Mouse (Mus musculus): Measurements from ENCODE around the gene Nlgn3.

Nlgn3 gene

DNA sequence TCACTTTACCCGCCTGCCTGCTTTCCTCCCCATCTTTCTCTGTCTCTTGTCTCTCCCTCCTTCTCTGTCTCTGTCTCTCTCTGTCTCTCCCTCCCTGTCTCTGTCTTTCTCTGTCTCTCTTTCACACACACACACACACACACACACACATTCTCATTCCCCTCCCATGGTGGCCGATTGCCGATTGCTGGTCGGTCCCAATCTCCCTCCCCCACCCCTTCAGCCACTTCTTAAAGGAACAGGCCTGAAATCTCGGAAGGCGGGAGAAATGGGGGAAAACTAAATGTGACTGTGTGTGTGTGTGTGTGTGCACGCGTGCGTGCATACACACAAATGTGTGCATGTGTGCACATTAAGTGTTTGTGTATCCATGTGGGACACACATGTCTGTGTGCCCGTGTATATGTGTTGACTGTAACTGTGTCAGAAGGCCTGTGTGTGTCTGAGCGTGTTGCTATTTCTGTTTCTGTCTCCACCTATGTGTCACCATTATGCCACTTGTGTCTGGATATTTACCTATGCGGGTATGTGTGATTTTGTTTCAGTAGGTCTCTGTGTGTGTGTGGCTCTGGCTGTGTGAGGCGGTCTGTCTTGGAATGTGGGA, 1.6 kb downstream of the Nlgn3 start:
- WGBS: 11% methylated on average over 13 of the region's 13 CpGs

DNA sequence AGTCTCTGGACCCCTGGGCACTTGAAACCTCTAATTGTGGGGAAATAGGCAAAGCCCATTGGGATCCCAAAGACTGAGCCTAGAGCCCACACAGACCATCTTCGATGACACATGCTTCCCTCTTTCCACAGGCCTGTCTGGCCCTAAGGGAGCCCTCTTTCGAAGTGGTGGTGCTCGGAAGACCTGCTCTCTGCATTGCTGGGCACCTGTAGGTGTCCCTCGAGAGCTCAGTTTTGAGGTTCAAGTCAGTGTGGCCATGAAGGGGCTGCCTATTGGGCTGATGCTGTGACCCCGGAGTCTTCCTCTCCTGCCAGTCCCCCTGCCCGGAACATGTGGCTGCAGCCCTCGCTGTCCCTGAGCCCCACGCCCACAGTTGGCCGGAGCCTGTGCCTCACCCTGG, 2.7 kb downstream of the Nlgn3 start:
- WGBS: 20% methylated on average over 9 of the region's 9 CpGs

DNA sequence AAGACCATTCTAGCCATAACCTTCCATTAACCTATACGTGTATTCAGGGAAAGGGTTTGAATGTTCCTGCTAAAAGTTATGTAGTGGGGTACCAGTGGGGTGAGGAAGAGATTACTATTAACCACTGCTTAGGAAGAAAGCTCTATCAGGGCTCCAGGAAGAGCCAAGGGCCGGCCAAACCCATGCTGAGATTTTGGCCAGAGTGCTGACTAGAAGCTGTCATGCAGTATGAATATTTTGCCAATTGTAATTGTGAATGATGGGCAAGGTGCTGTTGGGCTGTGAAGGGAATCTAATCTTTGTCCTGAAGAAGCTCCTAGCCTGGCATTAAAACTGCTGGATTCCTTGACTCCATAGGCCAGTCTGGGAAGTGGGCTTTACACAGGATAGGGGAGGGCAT, 5.7 kb downstream of the Nlgn3 start:
- WGBS: 33% methylated on average over 2 of the region's 2 CpGs

DNA sequence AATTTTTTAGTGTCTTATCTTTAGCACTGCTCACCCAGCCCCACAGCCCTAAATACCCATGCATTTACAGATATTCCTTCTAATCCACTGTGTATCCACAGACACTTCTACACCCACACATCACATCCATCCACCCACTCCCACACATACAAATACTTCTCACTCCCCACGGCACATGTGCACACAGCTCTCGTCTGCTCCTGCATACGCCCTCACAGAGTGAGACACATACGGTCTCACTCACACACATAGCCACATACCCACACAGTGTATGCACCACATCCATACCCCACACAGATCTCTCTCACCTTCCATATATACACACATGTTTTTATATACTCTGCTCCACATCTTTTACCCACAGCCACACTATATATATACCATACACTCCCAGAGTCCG, 10.3 kb downstream of the Nlgn3 start:
- 48% methylated on average over 5 of the region's 5 CpGs for WGBS

DNA sequence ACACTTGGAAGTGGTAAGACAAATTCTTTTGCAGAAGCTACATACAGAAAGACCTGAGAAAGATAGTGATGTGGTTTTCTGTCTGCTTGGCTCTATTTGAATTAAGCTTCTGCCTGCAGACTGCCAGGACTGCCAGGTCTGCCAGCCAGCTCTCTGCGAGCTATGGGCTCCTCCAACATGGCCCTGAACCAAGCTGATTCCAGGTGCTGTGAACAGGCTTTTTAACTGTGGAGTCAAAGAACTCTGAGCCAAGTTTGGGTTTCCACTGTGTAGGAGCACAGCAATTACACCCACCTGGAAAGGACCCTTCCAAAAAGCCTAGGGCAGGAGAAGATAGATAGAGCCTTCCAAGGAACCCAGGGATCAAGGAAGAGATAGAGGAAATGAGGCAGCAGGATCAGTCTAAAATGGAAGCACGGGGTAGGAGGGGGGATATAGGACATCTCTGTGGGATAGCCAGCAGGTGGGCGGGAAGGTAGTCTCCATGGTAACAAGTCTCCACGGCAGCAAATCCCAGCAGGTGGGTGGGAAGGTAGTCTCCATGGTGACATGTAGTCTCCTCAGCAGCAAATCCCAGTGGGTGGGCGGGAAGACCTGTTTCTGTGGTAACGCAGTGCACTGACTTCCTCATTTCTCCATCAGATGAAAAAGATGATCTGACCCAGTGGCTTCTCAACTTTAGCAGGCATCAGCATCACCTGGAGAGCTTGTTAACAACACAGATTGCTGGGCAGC, 14.8 kb downstream of the Nlgn3 start:
- WGBS: 16% methylated on average over 6 of the region's 6 CpGs

DNA sequence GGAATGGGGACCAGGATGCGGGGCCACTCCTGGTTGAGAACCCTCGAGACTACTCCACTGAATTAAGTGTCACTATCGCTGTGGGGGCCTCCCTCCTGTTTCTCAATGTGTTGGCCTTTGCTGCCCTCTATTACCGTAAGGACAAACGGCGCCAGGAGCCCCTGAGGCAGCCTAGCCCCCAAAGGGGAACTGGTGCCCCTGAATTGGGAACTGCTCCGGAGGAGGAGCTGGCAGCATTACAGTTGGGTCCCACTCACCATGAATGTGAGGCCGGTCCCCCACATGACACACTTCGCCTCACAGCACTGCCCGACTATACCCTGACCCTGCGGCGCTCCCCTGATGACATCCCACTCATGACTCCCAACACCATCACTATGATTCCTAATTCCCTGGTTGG, 20.8 kb downstream of the Nlgn3 start:
- 76% methylated on average over 12 of the region's 12 CpGs for WGBS

DNA sequence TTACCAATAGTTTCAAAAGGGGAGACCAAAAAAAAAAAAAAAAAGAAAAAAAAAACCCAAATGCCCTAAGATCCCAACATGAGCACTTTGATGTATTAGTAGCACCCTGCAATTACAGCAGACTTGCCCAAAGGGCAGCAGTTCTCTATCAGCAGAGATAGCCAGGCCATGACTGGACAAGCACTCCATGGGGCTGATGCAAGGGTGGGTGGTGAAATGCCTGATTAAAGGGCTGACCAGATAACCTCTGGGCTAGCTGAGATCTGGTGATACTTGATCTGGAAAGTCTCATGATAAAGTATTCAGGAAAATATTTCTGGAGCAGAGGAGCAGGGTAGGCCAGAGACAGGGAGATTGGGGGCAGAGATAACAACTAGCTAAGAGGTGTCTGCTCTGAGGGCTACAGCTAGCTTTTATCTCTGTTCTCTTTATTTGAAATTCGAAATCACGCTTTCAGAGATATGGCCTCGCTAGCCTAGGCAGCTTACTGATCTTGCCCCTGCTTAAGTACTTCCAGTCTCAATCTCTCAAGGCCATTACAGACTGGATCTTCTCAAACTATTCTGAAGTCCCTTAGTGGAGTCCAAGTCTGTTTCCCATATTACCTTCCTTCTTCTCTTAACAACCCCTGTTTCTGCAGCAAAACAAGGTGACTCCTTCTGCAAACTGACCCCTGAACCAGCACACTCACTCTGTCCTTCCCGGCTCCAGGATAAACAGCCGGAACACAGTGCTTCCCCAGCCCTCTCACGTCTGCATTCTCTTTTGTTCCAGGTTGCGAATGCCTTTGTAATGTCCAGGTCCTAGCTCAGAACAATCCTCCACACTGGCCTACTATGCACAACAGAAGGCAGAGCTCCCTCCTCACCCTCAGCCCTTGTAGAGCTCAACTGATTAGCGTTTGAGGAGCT, 27.3 kb downstream of the Nlgn3 start:
- 77% methylated on average over 8 of the region's 8 CpGs for WGBS

DNA sequence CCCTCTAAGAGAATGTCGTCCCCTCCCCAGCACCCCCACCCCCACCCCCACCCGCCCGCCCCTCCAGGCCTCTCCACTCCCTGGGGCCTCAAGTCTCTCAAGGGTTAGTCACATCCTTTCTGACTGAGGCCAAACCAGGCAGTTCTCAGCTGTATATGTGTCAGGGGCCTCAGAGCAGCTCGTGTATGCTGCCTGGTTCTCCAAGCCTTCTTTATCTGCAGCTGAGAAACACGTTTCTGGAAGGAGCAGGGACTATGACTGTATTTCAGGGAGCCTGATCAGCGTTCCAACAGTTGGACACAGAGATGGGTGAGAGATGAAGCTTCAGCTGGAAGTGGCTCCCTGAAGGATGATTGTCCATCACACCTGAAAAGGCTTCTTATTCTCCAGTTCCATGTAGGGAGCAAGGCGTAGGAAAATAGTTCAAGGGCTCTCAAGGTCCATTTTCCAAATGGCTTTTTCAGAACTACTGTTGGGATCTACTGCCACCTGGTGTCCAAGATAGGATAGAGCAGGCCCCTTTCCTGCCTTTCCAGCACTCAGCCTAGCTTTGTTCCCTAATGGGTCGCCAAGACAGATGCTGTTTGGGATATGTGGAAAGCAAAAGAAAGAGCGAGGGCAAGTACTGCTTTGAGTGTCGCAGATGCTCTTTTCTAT, 30.5 kb downstream of the Nlgn3 start:
- WGBS: 6% methylated on average over 8 of the region's 10 CpGs

DNA sequence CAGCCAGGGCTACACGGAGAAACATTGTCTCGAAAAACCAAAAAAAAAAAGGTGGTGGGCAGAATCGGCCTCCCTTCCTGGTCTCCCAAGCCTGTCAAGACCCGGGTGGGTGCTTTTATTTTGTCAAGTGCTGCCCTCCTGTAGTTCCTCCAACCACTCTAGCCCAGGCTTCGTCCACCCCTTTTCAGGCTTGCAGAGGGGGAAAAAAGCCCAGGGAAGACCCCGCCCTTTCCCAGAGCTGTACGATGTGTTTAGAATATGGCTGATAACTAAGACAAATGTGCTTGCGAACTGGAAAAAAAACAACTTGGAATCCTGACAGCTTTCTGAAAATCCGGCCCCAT, 33.0 kb downstream of the Nlgn3 start:
- 19% methylated on average over 9 of the region's 9 CpGs for WGBS

DNA sequence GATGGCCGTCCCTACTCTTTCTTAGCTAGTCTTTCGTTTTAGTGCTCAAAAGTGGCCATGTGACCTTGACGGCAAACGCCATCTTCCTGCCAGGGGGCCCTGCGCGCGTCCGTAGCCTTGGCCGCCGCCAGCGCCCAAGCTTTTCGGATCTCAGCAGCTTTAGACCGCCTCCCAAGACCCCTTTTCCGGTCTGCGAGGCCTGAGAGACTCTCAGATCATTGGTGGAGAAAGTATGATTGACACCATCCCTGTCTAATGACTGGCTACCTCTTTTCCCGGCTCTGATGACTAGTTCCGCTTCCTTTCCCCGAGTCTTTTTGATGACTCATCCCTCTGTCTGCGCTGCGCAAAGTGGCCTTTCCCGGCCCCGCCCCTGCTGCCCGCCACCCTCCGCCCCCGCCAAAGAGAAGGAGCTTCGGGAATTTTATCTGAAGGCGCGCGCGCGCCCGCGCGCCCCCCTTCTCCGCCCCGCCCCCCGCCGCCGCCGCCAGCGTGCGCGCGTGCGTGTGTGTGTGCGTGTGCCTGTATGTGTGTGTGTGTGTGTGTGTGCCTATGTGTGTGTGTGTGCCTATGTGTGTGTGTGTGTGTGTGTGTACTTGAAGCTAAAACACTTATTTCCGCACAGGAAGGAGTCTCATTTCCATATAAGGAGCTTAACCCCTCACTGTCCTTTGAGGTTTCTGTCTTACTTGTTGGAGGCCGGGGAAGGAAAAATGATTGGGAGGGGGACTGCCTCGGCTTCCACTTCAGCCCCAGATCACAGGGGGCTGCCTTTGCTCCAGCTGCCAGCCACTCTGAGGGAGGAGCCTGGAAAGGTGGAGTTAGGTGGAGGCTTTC, 33.6 kb downstream of the Nlgn3 start:
- WGBS: 1% methylated on average over 44 of the region's 49 CpGs

DNA sequence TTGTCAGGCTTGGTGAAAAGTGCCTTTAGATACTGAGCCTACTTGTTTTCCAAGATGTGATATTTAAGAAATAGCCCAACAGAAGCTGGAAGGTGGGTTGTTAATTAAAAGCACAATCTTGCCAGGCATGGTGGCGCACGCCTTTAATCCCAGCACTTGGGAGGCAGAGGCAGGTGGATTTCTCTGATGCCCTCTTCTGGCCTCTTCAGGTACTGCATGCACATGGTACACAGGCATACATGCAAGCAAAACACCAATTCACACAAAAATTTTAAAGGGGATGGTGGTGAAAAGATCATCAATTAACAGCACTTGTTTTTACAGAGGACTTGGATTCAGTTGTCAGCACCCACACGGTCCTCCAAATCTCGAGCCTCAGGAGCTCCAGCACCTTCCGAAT, 35.6 kb downstream of the Nlgn3 start:
- WGBS: 86% methylated on average over 5 of the region's 5 CpGs

DNA sequence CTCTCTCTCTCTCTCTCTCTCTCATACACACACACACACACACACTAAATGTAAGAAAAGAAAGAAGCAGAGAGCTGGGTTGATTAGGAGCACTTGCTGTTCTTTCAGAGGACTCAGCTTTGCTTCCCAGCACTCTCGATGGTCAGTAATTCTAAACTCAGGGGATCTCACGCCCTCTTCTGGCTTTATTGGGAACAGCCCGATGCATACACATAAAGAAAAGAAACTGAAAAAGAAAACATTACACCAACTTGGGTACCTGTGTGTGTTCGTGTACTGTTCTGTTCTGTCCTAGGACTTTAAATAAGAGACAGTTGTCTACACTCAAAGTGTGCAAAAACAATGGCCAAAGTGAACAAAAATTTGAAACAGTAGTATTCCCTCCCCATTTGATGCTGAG, 39.7 kb downstream of the Nlgn3 start:
- 54% methylated on average over 4 of the region's 4 CpGs for WGBS

DNA sequence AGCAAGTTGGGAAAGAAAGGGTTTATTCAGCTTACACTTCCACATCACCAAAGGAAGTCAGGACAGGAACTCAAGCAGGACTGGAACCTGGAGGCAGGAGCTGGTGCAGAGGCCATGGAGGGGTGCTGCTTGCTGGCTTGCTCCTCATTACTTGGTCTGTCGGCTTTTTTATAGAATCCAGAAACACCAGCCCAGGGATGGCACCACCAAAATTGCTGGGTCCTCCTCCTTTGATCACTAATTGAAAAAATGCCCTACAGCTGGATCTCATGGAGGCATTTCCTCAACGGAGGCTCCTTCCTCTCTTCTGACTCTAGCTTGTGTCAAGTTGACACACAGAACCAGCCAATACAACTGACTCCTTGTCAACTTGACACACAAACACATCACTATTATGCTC, 43.9 kb downstream of the Nlgn3 start:
- 75% methylated on average over 2 of the region's 2 CpGs for WGBS

DNA sequence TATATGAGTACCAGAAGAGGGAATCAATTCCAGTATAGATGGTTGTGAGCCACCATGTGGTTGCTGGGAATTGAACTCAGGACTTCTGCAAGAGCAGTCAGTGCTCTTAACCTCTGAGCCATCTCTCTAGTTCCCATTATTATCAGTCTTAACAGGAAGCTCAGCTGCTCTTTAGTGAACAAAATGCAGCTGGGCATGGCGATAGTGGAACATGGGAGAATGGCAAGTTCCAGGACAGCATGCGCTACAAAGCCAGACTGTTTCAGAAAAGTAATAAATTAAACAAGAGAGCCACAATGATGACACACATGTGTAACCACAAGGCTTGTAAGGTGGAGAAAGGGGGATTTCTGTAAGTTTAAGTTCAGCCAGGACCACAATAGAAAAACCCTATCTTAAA, 46.5 kb downstream of the Nlgn3 start:
- WGBS: 96% methylated on average over 2 of the region's 2 CpGs

DNA sequence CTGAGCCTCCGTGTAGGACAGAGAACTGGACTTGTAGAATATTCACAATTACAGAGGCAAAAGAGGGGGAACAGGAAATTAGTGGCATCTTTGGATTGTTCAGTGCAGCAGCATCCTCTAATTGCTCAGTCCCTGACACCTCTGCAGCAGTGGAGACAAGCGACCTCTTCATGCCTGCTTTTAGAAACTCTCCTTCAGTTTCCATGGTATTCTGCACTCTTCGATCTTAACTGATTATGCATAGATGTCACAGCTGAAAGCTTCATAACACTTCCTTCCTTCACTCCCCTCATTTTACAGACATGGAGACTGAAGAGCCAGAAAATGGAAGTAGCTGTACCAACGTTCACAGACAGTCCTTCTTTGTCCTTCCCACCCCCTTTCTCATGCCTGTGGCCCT, 47.5 kb downstream of the Nlgn3 start:
- WGBS: 36% methylated on average over 4 of the region's 4 CpGs

DNA sequence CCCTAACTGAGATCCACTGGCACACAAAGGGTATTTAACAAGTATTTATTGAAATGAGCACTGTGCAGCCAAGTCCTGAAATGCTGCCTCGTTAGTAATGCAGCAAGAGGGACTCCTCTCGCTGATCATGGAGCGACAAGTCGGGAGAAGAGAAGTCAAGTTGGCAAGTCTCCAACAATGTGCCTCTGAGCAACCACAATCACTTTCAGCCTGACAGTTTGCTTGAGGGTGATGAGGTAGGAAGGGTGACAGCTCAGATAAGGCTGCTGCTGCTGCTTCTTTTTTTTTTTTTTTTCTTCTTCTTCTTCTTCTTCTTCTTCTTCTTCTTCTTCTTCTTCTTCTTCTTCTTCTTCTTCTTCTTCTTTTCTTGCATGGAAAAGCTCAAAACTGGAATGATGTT, 52.2 kb downstream of the Nlgn3 start:
- 30% methylated on average over 4 of the region's 4 CpGs for WGBS

DNA sequence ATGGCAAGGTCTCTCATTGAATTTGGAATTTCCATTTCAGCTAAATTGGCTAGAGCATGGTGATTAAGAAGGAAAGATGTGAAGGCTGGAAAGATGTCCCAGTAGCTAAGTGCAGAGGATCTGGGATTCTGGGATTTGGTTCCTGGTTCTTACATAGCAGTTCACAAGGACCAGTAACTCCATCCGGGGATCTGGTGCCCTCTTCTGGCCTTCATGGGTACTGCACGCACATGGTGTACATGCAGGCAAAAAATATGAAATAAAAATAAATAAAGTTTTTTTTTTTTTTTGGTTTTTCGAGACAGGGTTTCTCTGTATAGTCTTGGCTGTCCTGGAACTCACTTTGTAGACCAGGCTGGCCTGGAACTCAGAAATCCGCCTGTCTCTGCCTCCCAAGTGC, 59.9 kb downstream of the Nlgn3 start:
- 85% methylated on average over 4 of the region's 4 CpGs for WGBS

DNA sequence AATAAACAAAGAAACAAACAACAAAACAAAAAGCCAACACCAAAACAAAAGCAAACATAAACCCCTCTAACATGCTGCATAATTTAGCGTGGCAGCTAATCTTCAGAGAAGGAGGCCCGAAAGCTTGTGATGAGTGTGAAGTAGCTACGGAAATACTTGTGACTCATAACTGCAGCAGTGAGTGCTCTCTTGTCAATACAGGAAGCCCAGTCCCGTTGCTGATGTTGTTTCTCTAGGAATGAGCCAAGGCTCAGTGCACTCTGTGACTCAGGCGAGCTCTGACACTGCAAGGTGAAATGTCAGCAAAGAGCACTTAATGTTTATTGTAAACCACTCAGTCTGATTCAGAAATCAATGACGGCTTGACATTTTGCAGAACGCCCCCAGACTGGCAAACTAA, 70.0 kb downstream of the Nlgn3 start:
- WGBS: 45% methylated on average over 7 of the region's 7 CpGs

DNA sequence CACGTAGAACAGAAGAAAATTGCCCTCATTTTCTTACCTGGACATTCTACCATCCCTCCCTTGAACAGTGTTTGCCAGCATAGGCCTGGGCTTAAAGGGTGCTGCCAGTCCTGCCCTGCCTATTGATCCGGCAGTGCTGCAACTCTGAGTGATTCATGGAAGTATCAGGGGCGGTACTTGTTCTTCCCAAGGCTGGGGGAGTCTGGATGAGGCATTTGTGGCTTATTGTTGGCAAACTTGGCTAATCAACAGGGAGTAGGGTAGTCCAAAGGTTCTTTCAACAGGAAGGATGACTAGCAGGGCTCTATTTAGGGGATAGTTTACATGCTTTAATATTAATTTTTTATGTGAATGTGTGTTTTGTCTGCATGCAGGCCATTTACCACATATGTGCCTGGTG, 71.6 kb downstream of the Nlgn3 start:
- WGBS: 82% methylated on average over 3 of the region's 3 CpGs

DNA sequence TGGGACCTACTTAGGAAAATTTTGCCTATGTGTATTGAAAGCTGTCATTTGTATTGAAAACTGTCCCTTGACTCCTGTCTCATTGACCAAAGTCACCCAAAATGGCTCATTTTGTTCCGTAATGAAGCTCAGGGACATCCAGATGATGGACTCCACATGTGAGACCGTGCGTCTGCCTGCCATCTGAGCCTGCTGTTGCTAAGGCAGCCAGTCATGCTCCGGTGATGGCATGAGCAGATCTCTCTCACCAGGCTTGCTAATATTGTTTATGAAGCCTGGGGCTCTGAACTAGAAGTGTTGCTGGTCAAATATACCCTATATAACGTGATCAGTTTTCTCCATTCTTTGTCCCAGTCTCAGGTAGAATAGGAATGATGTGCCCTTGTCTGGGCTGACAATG, 74.0 kb downstream of the Nlgn3 start:
- WGBS: 91% methylated on average over 5 of the region's 5 CpGs
